Mouse (Mus musculus): Measurements from ENCODE around the gene Snrpg.

DNA sequence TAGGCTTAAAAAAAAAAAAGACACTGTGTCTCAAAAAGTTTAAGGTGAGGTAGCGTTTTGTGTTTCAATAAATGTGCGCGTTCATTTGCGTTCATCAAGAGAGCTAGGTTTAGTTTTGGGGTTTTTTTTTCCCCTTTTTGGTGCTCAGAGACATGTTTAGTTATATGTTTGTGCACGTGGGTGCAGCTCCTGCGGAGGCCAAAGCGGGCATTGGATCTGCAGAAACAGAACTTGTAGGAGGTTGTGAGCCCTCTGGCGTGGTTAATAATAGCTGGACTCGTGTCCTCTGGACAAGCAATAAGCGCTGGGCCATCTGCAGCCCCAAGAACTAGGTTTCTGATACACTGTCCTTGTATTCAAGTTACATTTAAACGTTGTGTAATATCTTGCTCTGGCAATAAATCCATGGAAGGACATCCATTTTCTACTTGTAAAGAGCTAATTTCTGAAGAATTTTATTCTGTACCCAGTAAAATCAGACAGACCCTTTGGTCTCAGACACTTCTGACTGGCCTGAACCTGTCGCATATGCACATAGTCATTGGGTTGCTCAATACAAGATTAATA lies 929 bp downstream of the Snrpg start:
- TF ChIP-seq CTCF (IDR thresholded peaks at IDR 0.05; ENCODE audit: borderline replicate concordance, insufficient read depth, low read depth, low read length) (no peak), POLR2A (IDR thresholded peaks at IDR 0.05; ENCODE audit: borderline replicate concordance, insufficient read depth, low read length) (no peak)
